Mouse (Mus musculus): ENCODE results near the gene Slc12a5.

Gene Slc12a5

DNA sequence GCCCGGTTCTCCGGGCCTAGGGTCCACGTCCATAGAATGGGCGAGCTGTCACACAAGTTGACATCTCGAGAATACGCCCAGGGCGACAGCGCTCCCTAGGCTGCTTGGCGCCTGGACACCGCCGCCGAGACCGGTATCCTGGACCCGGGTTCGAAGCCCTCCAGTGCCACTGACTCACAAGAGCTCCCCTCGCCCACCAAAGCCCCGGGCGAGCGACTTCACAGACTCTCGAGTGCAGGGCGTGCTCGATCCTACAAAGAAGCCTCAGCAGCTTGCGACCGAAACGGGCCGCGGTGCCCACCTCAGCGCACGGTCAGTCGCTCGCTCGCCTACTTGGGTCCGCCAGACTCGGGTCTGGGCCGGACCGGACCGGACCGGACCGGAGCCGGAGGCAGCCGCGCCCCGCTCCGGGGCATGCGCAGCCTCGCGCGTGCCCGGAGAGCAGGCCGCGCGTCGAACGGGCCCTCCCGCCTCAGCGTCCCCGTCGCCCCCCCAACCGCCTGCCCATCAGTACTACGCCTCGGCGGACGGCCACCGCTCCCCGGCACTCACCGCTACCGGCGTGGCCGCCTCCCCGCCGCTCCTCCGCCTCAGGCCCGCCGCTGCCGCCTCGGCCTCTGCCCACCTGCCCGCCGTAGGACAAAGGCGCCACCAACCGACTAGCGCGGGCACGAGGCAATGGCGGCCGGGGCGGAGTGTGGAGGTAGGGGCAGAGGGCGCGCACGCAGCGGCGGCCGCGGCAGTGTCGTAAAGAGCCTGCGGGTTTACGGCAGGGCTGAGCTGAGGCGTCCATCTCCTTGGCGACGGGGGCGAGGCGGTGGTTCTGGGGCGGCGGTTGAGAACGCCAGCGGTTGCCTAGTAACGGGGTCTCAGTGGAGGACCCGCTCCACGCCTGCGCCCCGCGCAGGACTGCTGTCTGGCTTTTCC is 73.8 kb downstream of the Slc12a5 start, which contains the start of gene Ncoa5:
TSS of gene Ncoa5 (minus strand) at position 737 of the 927 bp plus-strand sequence.
- DNase-seq: peak; percentile 99

DNA sequence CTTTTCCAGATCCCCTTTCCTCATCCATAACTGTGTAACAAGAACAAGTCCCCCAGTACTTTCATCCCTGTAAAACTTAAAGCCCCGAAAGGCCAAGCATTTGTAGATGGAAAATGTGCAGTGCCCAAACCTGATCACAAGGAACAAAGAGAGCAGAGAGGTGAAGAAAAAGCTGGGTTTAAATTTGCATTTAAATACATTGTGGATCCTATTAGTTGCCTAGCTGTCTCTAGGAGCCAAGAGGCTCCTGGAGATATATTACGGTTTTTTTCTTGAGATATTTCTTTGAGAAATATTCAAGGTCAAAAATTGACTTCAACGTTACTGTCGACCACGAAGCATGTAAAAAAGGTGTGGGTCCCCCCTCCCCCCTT is 74.4 kb downstream of the Slc12a5 start:
- no peak for DNase-seq

DNA sequence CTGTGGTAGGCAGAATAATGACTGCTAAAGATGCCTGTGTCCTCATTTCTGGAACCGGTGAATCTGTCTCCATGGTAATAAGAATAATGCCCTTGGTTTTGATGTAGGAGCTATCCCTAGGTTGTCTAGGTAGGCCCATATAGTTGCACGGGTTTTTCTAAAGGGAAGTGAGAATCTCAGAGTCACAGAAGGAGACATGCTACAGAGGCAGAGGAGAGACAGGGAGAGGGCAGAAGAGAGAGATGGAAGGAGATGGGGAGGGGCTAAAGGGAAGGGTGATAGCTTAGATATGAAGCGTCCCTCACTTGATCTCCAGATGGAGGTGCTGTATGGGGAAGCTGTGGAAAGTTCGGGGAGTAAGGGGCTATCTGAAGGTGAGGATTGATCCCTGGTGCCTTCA is 76.8 kb downstream of the Slc12a5 start:
- no peak for DNase-seq

DNA sequence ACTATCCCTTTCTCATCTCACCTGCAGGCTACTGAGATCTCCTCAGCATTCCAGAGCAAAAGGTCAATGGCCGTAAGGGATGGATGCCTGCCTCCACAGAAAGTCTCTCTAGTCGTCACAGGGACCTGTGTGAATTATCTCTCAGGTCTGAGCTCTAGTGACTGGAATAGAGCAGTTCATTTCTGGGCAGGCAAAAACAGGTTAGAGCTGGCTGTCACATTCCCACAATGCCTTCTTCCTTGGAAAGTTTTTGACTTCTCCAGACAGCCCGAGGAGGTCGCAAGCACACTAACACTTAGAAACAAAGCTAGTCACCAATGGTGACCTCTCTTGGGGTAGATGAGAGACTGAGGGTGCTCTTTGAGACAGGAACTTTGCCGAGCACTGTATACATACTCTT is 81.5 kb downstream of the Slc12a5 start:
- no peak for DNase-seq

DNA sequence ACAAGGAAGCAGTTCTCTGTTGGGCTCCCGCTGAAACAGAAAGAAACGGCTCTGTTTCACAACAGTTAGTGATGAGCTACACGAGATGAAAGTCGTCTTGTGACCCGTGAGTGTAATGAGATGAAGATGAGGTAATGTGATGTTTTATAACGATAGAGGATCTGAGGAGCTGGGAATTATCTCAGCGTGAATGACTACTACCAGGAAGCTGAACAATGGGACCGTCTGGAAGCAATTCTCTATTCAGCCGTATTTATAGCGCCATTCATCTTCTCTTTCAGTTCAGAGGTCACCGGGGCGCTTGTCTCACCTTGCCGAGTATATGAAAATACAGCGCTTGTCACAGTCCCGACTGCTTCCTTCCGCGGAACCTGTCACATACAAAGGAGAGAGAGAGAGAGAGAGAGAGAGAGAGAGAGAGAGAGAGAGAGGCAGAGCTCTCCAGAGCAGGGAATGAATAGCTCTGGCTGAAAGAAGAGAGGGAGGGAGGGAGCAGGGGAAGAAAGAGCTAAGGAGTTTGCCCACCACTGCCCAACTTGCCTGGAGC is 82.6 kb downstream of the Slc12a5 start:
- no peak for DNase-seq

DNA sequence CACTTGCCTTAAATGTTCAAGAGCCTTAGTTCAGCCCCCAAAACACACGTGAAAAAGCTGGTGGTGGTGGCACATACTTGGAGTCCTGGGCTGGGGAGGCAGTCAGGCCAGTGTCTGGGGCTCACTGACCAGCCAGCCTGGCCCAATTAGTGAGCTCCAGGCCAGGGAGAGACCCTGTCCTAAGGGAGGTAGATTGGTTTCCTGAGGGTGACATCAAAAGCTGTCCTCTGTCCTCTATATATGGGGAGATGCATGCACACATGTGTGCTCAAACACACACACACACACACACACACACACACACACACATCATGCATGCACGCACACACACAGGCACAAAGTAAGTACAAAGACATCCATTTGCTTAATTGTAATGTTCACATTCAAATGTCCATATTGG is 83.1 kb downstream of the Slc12a5 start:
- DNase-seq: no peak

DNA sequence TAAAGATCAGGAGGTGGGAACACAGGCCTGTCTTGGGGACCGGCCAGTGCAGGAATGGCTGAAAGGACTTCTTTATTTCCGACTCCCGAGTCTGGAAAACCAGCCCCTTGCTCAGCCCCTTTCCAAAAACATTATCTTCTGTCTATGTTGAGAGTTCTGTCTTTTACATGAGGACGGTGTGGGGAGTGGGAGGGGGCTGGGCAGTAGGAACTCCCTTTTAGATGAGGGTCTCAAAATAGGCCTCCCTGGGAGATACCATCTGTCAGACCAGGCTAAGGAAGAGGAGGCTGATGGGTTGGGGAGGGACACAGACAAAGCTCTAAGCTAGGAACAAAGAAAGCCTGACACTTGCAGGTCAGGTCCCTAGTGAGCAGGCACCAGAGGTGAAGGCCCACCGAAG is 88.4 kb downstream of the Slc12a5 start:
- no peak for DNase-seq

Measured in lung, postnatal 10 days (tissue).